ENCODE assay signal across 18 mouse cellular contexts in the genomic region with DNA sequence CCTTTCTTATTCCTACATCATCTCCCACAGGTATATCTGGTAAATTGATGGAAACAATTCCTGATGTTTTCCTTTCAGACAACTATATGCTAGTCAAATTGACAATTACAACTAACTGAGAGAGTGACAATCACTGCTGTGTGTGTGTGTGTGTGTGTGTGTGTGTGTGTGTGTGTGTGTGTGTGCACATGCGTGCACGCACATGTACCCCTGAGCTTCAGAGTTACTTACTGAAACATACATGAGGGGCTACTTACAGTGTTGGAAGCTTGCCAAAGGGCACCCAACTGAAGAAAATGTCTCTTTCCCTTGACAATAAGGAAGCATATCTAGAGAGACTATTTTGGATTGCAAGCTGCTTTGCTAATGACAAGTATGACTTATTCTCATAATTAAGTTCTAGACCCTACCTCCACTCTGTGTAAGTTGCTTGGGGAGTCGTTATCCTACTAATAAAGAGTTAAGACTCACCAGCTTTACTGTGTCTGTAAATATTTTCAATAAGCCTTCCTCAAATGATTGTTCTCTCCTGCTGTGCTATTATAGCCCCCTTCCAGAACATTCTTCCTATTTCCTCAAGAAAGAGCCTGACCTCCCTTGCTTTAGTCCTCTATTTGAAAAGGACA.
"Had no signal": no experiment of that assay in that cellular context is flagged by ENCODE, and none has a peak within 500 bp of the region (broad histone marks: within the 10 kb centered on the region; RNA-seq: fewer than 3 reads in every experiment).

No protein-coding gene starts in this region.

- H3K9me3 ChIP-seq: midbrain, embryonic 10.5 days; midbrain, embryonic 12.5 days; neural tube, embryonic 12.5 days had no signal

- H3K4me1 ChIP-seq: midbrain, embryonic 10.5 days; midbrain, embryonic 12.5 days had no signal

- H3K4me2 ChIP-seq: lung, embryonic 14.5 days; midbrain, embryonic 12.5 days; neural tube, embryonic 12.5 days had no signal

- H3K27ac ChIP-seq: liver, embryonic 14.5 days; midbrain, embryonic 10.5 days; midbrain, embryonic 12.5 days; neural tube, embryonic 12.5 days had no signal

- H3K4me3 ChIP-seq: midbrain, embryonic 10.5 days; midbrain, embryonic 12.5 days; myocyte; neural tube, embryonic 12.5 days had no signal

- H3K9ac ChIP-seq: liver, embryonic 14.5 days; lung, embryonic 14.5 days; midbrain, embryonic 12.5 days; neural tube, embryonic 12.5 days had no signal

- H3K27me3 ChIP-seq: midbrain, embryonic 12.5 days; neural tube, embryonic 12.5 days had no signal

- DNase-seq: lung, adult 18-20 months; lung, embryonic 14.5 days; lung, postnatal 10 days; lung, postnatal 4 days; midbrain, embryonic 14.5 days; right cerebral cortex, adult 18-20 months; right cerebral cortex, postnatal 25 days; right cerebral cortex, postnatal 4 days; spleen, adult 18-20 months; thymus, adult 18-20 months; thymus, postnatal 14 days; thymus, postnatal 36 days had no signal

- H3K36me3 ChIP-seq: midbrain, embryonic 10.5 days; midbrain, embryonic 12.5 days; neural tube, embryonic 12.5 days had no signal

- ATAC-seq: midbrain, embryonic 16.5 days had no signal
